Mouse (Mus musculus): Measurements from ENCODE around the gene Ccdc6. TPM values are rescaled to one million over a fixed set of nuclear protein-coding genes. Genes with fewer than 3 reads are reported as not detected.

Ccdc6 gene
- polyA plus RNA-seq, 1 experiment from 2014 or later, result 22.6 TPM

- Histone ChIP-seq H3K27me3 (ENCODE audit: control insufficient read depth, insufficient read depth, low read length) (no peaks in the 10 kb centered on the region), H3K4me1 (ENCODE audit: control insufficient read depth, insufficient read depth, low read length) (no peaks in the 10 kb centered on the region; the same call in 1 of the 2 replicates), H3K4me3 (ENCODE audit: low read depth, low read length) (no peak overlapping the region), H3K36me3 (ENCODE audit: control insufficient read depth, insufficient read depth, low read length) (no peaks in the 10 kb centered on the region), H3K4me2 (ENCODE audit: low read depth, severe bottlenecking) (no peak overlapping the region), H3K27ac (replicated peaks; ENCODE audit: low read depth, low read length) (no peak overlapping the region), H3K9me3 (ENCODE audit: control insufficient read depth, low read length) (no peaks in the 10 kb centered on the region), H3K9ac (ENCODE audit: low read length) (no peak overlapping the region)
- ATAC-seq (ENCODE audit: insufficient number of reproducible peaks, low FRiP score, low TSS enrichment, low read depth), result no peak
- WGBS, result 90% methylated on average over 8 of the region's 8 CpGs
- no peak for DNase-seq (ENCODE audit: low spot score)
Observed at GRCm38 (mm10) chr10:70114048-70114635, 17.2 kb downstream of the Ccdc6 start.

- H3K9ac ChIP-seq (ENCODE audit: low read length), result no peak overlapping the region
- no peak overlapping the region for H3K27ac ChIP-seq (replicated peaks; ENCODE audit: low read depth, low read length)
- ATAC-seq (ENCODE audit: insufficient number of reproducible peaks, low FRiP score, low TSS enrichment, low read depth) (no peak), DNase-seq (ENCODE audit: low spot score) (no peak)
- no peaks in the 10 kb centered on the region for H3K36me3 ChIP-seq (ENCODE audit: control insufficient read depth, insufficient read depth, low read length)
- H3K4me2 ChIP-seq (ENCODE audit: low read depth, severe bottlenecking), result no peak overlapping the region
- no peaks in the 10 kb centered on the region for H3K9me3 ChIP-seq (ENCODE audit: control insufficient read depth, low read length)
- H3K27me3 ChIP-seq (ENCODE audit: control insufficient read depth, insufficient read depth, low read length), result no peaks in the 10 kb centered on the region
- H3K4me3 ChIP-seq (ENCODE audit: low read depth, low read length), result no peak overlapping the region
- 91% methylated on average over 7 of the region's 7 CpGs for WGBS
- peaks cover 4% of the 10 kb centered on the region; the same call in 1 of the 2 replicates for H3K4me1 ChIP-seq (ENCODE audit: control insufficient read depth, insufficient read depth, low read length)
Observed at GRCm38 (mm10) chr10:70116454-70116853, 19.5 kb downstream of the Ccdc6 start.

GRCm38 (mm10) chr10:70119451-70119850 lies 22.5 kb downstream of the Ccdc6 start:
- H3K27ac ChIP-seq (replicated peaks; ENCODE audit: low read depth, low read length), result no peak overlapping the region
- ATAC-seq (ENCODE audit: insufficient number of reproducible peaks, low FRiP score, low TSS enrichment, low read depth) (no peak), DNase-seq (ENCODE audit: low spot score) (no peak)
- WGBS, result 37% methylated on average over 9 of the region's 9 CpGs
- H3K27me3 ChIP-seq (ENCODE audit: control insufficient read depth, insufficient read depth, low read length), result no peaks in the 10 kb centered on the region
- H3K9me3 ChIP-seq (ENCODE audit: control insufficient read depth, low read length), result no peaks in the 10 kb centered on the region
- H3K4me1 ChIP-seq (ENCODE audit: control insufficient read depth, insufficient read depth, low read length), result peaks cover 4% of the 10 kb centered on the region; the same call in 1 of the 2 replicates
- no peak overlapping the region for H3K4me2 ChIP-seq (ENCODE audit: low read depth, severe bottlenecking)
- H3K9ac ChIP-seq (ENCODE audit: low read length), result no peak overlapping the region
- no peaks in the 10 kb centered on the region for H3K36me3 ChIP-seq (ENCODE audit: control insufficient read depth, insufficient read depth, low read length)
- no peak overlapping the region for H3K4me3 ChIP-seq (ENCODE audit: low read depth, low read length)

- Histone ChIP-seq H3K9ac (ENCODE audit: low read length) (no peak overlapping the region), H3K27me3 (ENCODE audit: control insufficient read depth, insufficient read depth, low read length) (no peaks in the 10 kb centered on the region), H3K4me3 (ENCODE audit: low read depth, low read length) (no peak overlapping the region), H3K4me2 (ENCODE audit: low read depth, severe bottlenecking) (no peak overlapping the region), H3K36me3 (ENCODE audit: control insufficient read depth, insufficient read depth, low read length) (no peaks in the 10 kb centered on the region), H3K27ac (replicated peaks; ENCODE audit: low read depth, low read length) (no peak overlapping the region), H3K4me1 (ENCODE audit: control insufficient read depth, insufficient read depth, low read length) (peaks cover 4% of the 10 kb centered on the region; the same call in 1 of the 2 replicates), H3K9me3 (ENCODE audit: control insufficient read depth, low read length) (no peaks in the 10 kb centered on the region)
- ATAC-seq (ENCODE audit: insufficient number of reproducible peaks, low FRiP score, low TSS enrichment, low read depth) (no peak), DNase-seq (ENCODE audit: low spot score) (no peak)
- WGBS, result 50% methylated on average over 9 of the region's 9 CpGs
Observed at GRCm38 (mm10) chr10:70119851-70120370, 23.0 kb downstream of the Ccdc6 start.

GRCm38 (mm10) chr10:70120671-70121405 lies 23.9 kb downstream of the Ccdc6 start:
- ATAC-seq (ENCODE audit: insufficient number of reproducible peaks, low FRiP score, low TSS enrichment, low read depth), result no peak
- no peak overlapping the region for H3K27ac ChIP-seq (replicated peaks; ENCODE audit: low read depth, low read length)
- 85% methylated on average over 17 of the region's 17 CpGs for WGBS

GRCm38 (mm10) chr10:70121406-70121695 lies 24.4 kb downstream of the Ccdc6 start:
- DNase-seq (ENCODE audit: low spot score) (no peak), ATAC-seq (ENCODE audit: insufficient number of reproducible peaks, low FRiP score, low TSS enrichment, low read depth) (no peak)
- 87% methylated on average over 8 of the region's 8 CpGs for WGBS
- Histone ChIP-seq H3K4me2 (ENCODE audit: low read depth, severe bottlenecking) (no peak overlapping the region), H3K9me3 (ENCODE audit: control insufficient read depth, low read length) (no peaks in the 10 kb centered on the region), H3K27me3 (ENCODE audit: control insufficient read depth, insufficient read depth, low read length) (no peaks in the 10 kb centered on the region), H3K4me1 (ENCODE audit: control insufficient read depth, insufficient read depth, low read length) (peaks cover 4% of the 10 kb centered on the region; the same call in 1 of the 2 replicates), H3K27ac (replicated peaks; ENCODE audit: low read depth, low read length) (no peak overlapping the region), H3K36me3 (ENCODE audit: control insufficient read depth, insufficient read depth, low read length) (no peaks in the 10 kb centered on the region), H3K9ac (ENCODE audit: low read length) (no peak overlapping the region), H3K4me3 (ENCODE audit: low read depth, low read length) (no peak overlapping the region)

More at GRCm38 (mm10) chr10:70120671-70121405, 23.9 kb downstream of the Ccdc6 start:
- Histone ChIP-seq H3K4me3 (ENCODE audit: low read depth, low read length) (no peak overlapping the region), H3K9me3 (ENCODE audit: control insufficient read depth, low read length) (no peaks in the 10 kb centered on the region), H3K4me1 (ENCODE audit: control insufficient read depth, insufficient read depth, low read length) (peaks cover 4% of the 10 kb centered on the region; the same call in 1 of the 2 replicates), H3K36me3 (ENCODE audit: control insufficient read depth, insufficient read depth, low read length) (no peaks in the 10 kb centered on the region), H3K27me3 (ENCODE audit: control insufficient read depth, insufficient read depth, low read length) (no peaks in the 10 kb centered on the region), H3K9ac (ENCODE audit: low read length) (no peak overlapping the region), H3K4me2 (ENCODE audit: low read depth, severe bottlenecking) (no peak overlapping the region)
- no peak for DNase-seq (ENCODE audit: low spot score)

- 96% methylated on average over 2 of the region's 2 CpGs for WGBS
- no peak overlapping the region for H3K27ac ChIP-seq (replicated peaks; ENCODE audit: low read depth, low read length)
- no peaks in the 10 kb centered on the region for H3K27me3 ChIP-seq (ENCODE audit: control insufficient read depth, insufficient read depth, low read length)
- H3K9ac ChIP-seq (ENCODE audit: low read length), result no peak overlapping the region
- H3K4me2 ChIP-seq (ENCODE audit: low read depth, severe bottlenecking), result no peak overlapping the region
- no peak for ATAC-seq (ENCODE audit: insufficient number of reproducible peaks, low FRiP score, low TSS enrichment, low read depth)
- peaks cover 4% of the 10 kb centered on the region; the same call in 1 of the 2 replicates for H3K4me1 ChIP-seq (ENCODE audit: control insufficient read depth, insufficient read depth, low read length)
- no peak for DNase-seq (ENCODE audit: low spot score)
- no peak overlapping the region for H3K4me3 ChIP-seq (ENCODE audit: low read depth, low read length)
- no peaks in the 10 kb centered on the region for H3K36me3 ChIP-seq (ENCODE audit: control insufficient read depth, insufficient read depth, low read length)
- H3K9me3 ChIP-seq (ENCODE audit: control insufficient read depth, low read length), result no peaks in the 10 kb centered on the region
Observed at GRCm38 (mm10) chr10:70123454-70123853, 26.5 kb downstream of the Ccdc6 start.

GRCm38 (mm10) chr10:70125491-70125890 lies 28.6 kb downstream of the Ccdc6 start:
- ATAC-seq (ENCODE audit: insufficient number of reproducible peaks, low FRiP score, low TSS enrichment, low read depth) (no peak), DNase-seq (ENCODE audit: low spot score) (no peak)
- H3K4me2 ChIP-seq (ENCODE audit: low read depth, severe bottlenecking), result no peak overlapping the region
- WGBS, result 85% methylated on average over 7 of the region's 7 CpGs
- no peaks in the 10 kb centered on the region for H3K4me1 ChIP-seq (ENCODE audit: control insufficient read depth, insufficient read depth, low read length)
- no peaks in the 10 kb centered on the region for H3K9me3 ChIP-seq (ENCODE audit: control insufficient read depth, low read length)
- H3K9ac ChIP-seq (ENCODE audit: low read length), result no peak overlapping the region
- no peaks in the 10 kb centered on the region for H3K36me3 ChIP-seq (ENCODE audit: control insufficient read depth, insufficient read depth, low read length)
- H3K27me3 ChIP-seq (ENCODE audit: control insufficient read depth, insufficient read depth, low read length), result no peaks in the 10 kb centered on the region
- no peak overlapping the region for H3K27ac ChIP-seq (replicated peaks; ENCODE audit: low read depth, low read length)
- no peak overlapping the region for H3K4me3 ChIP-seq (ENCODE audit: low read depth, low read length)
